Mouse (Mus musculus): Measurements from ENCODE around the gene Heg1. TPM values are rescaled to one million over a fixed set of nuclear protein-coding genes. Genes with fewer than 3 reads are reported as not detected.
A peak's percentile ranks its signal among the peaks of the same experiment; 100 is the strongest.

The Heg1 gene
- polyA plus RNA-seq, 3 experiments from 2014 or later = 28.3 to 33.9 (median 29.1) TPM

GRCm38 (mm10) chr16:33775733-33776335 lies 91.7 kb downstream of the Heg1 start:
- ATAC-seq = no peak

GRCm38 (mm10) chr16:33776766-33777529 lies 92.8 kb downstream of the Heg1 start:
- no peak for ATAC-seq

DNA sequence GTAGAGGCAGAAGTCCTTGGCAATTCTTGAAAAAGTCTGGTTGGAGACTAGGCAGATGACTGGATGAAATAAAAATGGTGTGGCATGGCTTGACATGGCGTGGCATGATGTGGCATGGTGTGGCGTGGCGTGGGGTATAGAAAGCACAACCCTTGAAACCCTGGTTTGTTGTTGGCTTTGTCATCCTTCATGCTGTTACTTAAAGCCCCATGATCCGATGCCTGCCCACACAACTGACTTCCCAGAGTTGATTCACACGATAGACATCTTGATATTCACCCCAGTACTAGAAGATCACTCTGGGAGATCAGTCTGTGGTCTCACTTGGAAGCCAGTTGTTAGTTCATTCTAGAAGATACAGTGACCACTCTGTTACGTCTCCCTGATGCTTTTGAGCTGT lies 93.4 kb downstream of the Heg1 start:
- no peak for ATAC-seq

DNA sequence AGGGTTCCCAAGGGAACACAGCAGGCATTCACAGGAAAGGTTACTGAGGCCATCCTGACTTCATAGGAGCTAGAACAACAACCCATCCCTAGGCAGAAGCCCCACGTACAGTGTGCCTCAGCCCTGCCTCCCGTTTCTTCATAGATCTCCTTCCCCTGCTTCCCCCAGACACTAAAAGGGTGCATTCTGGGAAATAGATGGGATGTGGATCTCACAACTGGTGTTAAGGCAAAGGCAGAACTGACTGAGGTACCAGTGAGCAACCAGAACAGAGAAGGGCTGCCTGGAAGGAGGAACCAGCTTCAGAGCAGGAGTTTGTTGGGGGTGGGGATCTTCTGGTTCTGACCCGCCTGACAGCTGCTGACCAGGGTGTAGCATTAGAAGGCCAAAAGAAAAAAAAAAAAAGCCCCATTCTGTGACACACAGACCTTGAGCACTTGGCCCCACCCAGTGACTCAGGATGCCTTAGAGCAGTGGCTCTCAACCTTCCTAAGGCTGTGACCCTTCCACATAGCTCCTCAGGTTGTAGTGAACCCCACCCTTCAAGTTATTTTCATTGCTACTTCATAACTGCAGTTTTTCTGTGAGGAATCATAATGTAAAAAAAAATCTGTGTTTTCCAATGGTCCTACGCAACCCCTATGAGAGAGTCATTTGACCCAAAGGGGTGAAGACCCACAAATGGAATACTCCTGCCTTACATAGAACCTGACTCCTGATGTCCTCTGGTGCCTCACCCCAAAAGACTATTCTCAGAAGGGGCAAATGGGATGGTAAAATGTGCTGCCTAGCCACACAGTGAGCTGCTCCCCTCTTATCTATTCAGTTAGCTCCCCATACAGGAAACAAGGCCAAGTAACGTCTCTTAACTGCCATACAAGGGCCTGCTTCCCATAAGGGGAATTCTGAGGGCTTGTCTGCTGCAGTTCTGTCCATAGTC lies 97.9 kb downstream of the Heg1 start:
- no peak for ATAC-seq

DNA sequence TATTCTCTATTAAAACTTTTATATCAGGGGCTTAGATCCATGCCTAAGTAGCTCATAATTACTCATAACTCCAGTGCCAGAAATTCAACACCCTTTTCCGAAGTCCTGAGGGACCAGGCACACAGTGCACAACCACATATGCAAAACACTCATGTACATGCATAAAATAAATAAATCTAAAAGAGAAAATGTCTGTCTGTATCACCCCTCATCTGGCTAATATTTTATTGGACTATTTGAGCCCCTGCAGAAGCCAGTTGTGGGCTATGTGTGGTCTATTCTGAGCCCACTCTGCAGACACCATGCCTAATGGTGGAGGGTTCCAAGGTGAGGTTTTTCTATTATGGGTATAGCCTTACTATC lies 98.5 kb downstream of the Heg1 start:
- no peak for ATAC-seq

DNA sequence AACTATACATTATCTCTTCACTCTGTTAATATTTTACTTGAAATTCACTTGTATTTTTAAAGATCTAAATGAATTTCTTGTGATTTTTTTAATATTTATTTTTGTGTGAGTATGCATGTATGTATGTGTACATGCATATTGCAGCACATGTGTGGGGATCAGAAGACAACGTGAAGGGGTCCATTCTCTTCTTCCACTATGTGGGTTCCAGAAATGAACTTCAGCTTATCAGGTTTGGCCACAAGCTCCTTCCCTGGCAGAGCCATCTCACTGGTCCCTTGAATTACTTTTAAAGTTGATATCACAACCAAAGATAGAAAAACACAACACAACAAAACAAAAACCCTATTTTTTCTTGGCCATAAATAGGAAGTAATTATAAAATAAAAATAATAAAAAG lies 100.4 kb downstream of the Heg1 start:
- ATAC-seq = no peak

DNA sequence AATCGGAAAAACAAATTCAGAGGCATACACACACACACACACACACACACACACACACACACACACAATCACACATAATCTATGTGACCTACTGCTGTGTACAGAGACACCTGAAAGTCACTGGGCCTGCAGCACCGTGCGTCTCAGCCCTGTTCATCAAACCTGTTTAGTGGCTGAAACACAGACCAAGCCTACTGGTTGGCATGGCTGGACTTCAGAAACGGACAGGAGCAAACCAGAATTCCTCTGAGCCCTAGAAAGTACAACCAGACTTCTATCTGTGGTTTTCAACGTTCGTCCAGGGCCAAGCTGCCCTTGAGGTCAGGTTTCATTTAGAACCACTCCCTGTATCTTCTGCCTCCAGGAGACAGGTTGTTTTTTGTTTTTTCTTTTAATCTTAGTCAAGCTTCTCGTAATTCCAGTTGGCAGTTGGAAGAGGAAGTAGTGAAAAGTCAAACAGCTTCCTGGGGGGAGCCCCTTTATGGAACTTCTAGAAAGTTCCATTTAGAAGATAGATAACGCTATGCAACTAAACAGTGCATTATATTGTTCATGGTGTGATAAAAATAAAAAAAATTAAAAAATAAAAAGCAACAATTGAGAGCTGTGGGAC lies 101.0 kb downstream of the Heg1 start:
- peak; percentile 71 for ATAC-seq

- ATAC-seq = no peak
Measured at GRCm38 (mm10) chr16:33786657-33787390, 102.7 kb downstream of the Heg1 start.

- no peak for ATAC-seq
Measured at GRCm38 (mm10) chr16:33793846-33794791, 109.9 kb downstream of the Heg1 start, which contains the start of gene Muc13. Muc13 (plus strand) TSS chr16:33794037.

- no peak for ATAC-seq
Measured at GRCm38 (mm10) chr16:33795106-33795505, 110.9 kb downstream of the Heg1 start.

- ATAC-seq = peak; percentile 43
Measured at GRCm38 (mm10) chr16:33795887-33796286, 111.7 kb downstream of the Heg1 start.

- ATAC-seq = no peak
Measured at GRCm38 (mm10) chr16:33796756-33797155, 112.6 kb downstream of the Heg1 start.

GRCm38 (mm10) chr16:33797860-33798259 lies 113.7 kb downstream of the Heg1 start:
- ATAC-seq = no peak

DNA sequence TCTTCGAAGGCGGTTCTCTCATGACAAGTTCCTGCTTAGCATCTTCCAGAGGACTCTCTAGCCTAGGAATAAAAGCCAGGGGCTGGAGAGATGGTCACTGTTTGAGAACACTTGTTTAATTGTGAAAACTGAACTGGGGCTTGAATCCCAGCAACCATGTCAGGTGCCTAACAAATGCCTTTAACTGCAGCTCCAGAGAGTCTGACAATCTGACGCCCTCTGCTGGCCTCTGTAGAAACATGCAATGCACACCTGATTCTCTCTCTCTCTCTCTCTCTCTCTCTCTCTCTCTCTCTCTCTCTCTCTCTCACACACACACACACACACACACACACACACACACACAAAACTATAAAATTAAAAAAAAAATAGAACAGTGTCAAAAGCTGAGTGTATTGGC lies 125.8 kb downstream of the Heg1 start:
- no peak for ATAC-seq

- ATAC-seq = no peak
Measured at GRCm38 (mm10) chr16:33818413-33819165, 134.4 kb downstream of the Heg1 start.

DNA sequence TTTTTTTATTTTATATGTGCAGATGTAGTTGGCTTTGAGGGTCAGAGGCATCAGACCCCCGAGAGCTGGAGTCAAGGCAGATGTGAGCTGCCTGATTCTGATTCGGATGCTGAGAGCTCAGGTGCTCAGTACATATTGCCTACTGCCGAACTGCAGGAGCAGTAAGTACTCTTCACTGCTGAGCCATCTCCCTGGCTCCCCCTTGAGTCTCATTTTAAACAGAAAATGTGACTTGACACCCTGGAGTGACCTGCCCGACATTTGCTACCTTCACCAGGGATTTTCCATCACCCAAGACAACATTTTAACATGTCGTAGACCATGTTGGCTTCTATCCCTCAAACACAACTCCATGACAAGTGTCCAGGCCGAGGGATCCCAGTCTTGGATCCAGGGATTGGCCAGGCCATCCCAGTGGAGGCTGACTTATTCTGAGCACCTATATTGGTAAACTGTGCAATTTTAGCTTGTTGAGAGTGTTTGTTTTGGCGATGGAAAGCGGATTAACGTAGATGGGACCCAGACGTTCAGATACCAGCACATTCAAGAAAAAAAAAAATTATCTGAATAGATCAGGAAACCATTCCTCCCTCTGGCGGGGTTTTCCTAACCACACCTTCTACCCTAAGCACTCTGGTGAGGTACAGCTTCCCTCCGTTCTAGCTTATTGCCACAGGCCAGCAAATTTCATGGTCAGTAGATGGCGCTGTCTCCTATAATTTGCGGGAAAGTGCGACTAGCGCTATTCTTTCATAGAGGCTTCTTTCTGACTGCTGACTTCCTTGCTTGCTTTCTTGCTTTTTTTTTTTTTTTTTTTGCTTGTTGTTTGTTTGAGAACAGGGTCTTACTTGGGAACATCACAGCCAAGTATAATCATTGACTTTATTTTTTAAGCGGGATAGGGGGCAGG lies 136.4 kb downstream of the Heg1 start:
- peak; percentile 74 for ATAC-seq

Measured in inflammation-experienced regulatory T-cells, adult 6 months (primary cell).